Mouse (Mus musculus) liver, adult 2 months (tissue): ENCODE measurements around the gene Rnf157.

Source experiments
- CTCF ChIP-seq: fragments of 200-500 bp; IDR thresholded peaks from 2 replicates; pipeline ENCODE4 v1.5.1; 2011; ENCODE audit warnings: low read depth, low read length, control low read depth
- POLR2A ChIP-seq: fragments of 200-500 bp; IDR thresholded peaks from 2 replicates; pipeline ENCODE4 v1.6.1; 2011; ENCODE audit warnings: low read length, control low read depth; ENCODE audit not compliant: insufficient read depth; ENCODE audit errors: extremely low read depth

- TF ChIP-seq CTCF (no peak), POLR2A (no peak)
Observed at GRCm38 (mm10) chr11:116423214-116423613, 10.4 kb upstream of the Rnf157 start.
